Comparison of ENCODE assay signal across 15 mouse cellular contexts in the genomic region with DNA sequence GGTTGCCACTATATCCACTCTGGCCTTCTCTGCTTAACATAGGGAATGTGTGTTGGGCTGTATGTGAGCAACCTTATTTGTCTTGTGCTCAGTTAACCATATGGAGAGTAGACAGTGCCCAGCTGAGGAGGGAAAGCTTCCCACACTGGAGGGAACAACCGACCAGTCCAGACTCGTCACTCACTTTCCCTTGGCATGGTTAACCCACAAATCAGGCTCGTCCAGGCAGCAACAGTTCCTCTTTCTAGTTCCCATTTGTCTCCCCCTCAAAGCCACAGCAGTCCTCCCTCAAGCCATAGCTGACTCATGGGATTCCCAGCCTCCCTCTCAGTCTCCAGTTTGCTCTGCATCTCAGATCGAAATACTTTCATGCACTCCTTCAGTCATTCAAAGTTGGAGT. TPM values are rescaled to one million over a fixed set of nuclear protein-coding genes. Genes with fewer than 3 reads are reported as not detected.
DNase-seq lines count a peak whose midpoint lies in the region; ATAC-seq and TF ChIP-seq lines count a peak whose summit lies in the region.
"Had no signal": no experiment of that assay in that cellular context is flagged by ENCODE, and none has a peak within 500 bp of the region (broad histone marks: within the 10 kb centered on the region; RNA-seq: fewer than 3 reads in every experiment).

No protein-coding gene starts in this region.

- H3K4me1 ChIP-seq in liver, postnatal 0 days (ENCODE audit: insufficient read depth), result peaks cover 5% of the 10 kb centered on the region
- H3K4me1 ChIP-seq in liver, embryonic 11.5 days (replicated peaks; ENCODE audit: control insufficient read depth, insufficient read depth, low read length), result peaks cover 3% of the 10 kb centered on the region; the same call in 1 of the 2 replicates

- no peaks in the 10 kb centered on the region for H3K27me3 ChIP-seq in liver, postnatal 0 days (ENCODE audit: insufficient read depth, low read length)
- peaks cover 18% of the 10 kb centered on the region for H3K27me3 ChIP-seq in liver, embryonic 11.5 days (replicated peaks; ENCODE audit: control insufficient read depth, insufficient read depth, low read length)
- H3K27me3 ChIP-seq: hindbrain, embryonic 12.5 days had no signal

- H3K4me2 ChIP-seq in liver, postnatal 0 days (ENCODE audit: low read depth, low read length), result no peak overlapping the region
- no peak overlapping the region for H3K4me2 ChIP-seq in liver, embryonic 11.5 days
- H3K4me2 ChIP-seq: hindbrain, embryonic 12.5 days; lung, embryonic 15.5 days had no signal

- no peak overlapping the region for H3K27ac ChIP-seq in liver, postnatal 0 days (ENCODE audit: low read depth)
- no peak overlapping the region for H3K27ac ChIP-seq in liver, embryonic 11.5 days (ENCODE audit: low read depth, low read length)
- H3K27ac ChIP-seq: hindbrain, embryonic 12.5 days; left cerebral cortex, adult 2 months; lung, embryonic 15.5 days had no signal

- TF ChIP-seq EP300 in liver, postnatal 0 days (IDR thresholded peaks at IDR 0.05; ENCODE audit: low read depth), result no peak

- no peak for DNase-seq in frontal cortex, postnatal 14 days (ENCODE audit: low spot score in 2 of 2)
- DNase-seq in liver, postnatal 0 days, result peak; percentile 22
- DNase-seq in liver, embryonic 11.5 days (ENCODE audit: low spot score), result no peak
- peak; percentile 91 for DNase-seq in MEL-GATA-1-ER (ENCODE audit: extremely low read depth, low read depth)
- peak; percentile 17 to 24 for DNase-seq in lung, postnatal 4 days
- no peak for DNase-seq in adrenal gland, adult 8-10 months
- DNase-seq: cerebellum, postnatal 14 days; gastrocnemius, postnatal 10 days; kidney, adult 8-10 months; thymus, postnatal 36 days had no signal

- TF ChIP-seq CTCF in liver, postnatal 0 days (IDR thresholded peaks at IDR 0.05; ENCODE audit: low read depth), result no peak

- no peak overlapping the region for H3K9ac ChIP-seq in liver, postnatal 0 days (replicated peaks)
- H3K9ac ChIP-seq in liver, embryonic 11.5 days (ENCODE audit: low read depth, low read length), result no peak overlapping the region
- H3K9ac ChIP-seq: hindbrain, embryonic 12.5 days; lung, embryonic 15.5 days had no signal

- no peaks in the 10 kb centered on the region for H3K36me3 ChIP-seq in liver, postnatal 0 days (replicated peaks; ENCODE audit: insufficient read depth, low read length)
- H3K36me3 ChIP-seq in liver, embryonic 11.5 days (ENCODE audit: control insufficient read depth, insufficient read depth, low read length), result no peaks in the 10 kb centered on the region
- H3K36me3 ChIP-seq: hindbrain, embryonic 12.5 days; lung, embryonic 15.5 days had no signal

- 26% methylated on average over 4 of the region's 4 CpGs for WGBS in liver, postnatal 0 days (ENCODE audit: insufficient replicate concordance)
- WGBS in liver, embryonic 11.5 days, result 34% methylated on average over 4 of the region's 4 CpGs

- ATAC-seq in frontal cortex, adult (ENCODE audit: low TSS enrichment), result peak; percentile 47
- ATAC-seq in liver, postnatal 0 days, result no peak; the same call in 1 of the 2 replicates
- no peak for ATAC-seq in liver, embryonic 11.5 days (replicated peaks; ENCODE audit: low FRiP score)
- no peak for ATAC-seq in erythroid progenitor cell, adult 5-6 weeks (replicated peaks; ENCODE audit: low FRiP score, poor library complexity, severe bottlenecking)

- H3K4me3 ChIP-seq in liver, postnatal 0 days (ENCODE audit: low read depth, low read length), result no peak overlapping the region
- H3K4me3 ChIP-seq in liver, embryonic 11.5 days (ENCODE audit: low read depth, low read length), result no peak overlapping the region
- H3K4me3 ChIP-seq: hindbrain, embryonic 12.5 days; left cerebral cortex, adult 2 months; lung, embryonic 15.5 days had no signal

- no peaks in the 10 kb centered on the region for H3K9me3 ChIP-seq in liver, postnatal 0 days (ENCODE audit: low read length)
- H3K9me3 ChIP-seq in liver, embryonic 11.5 days (ENCODE audit: control insufficient read depth, low read length), result no peaks in the 10 kb centered on the region
- H3K9me3 ChIP-seq: hindbrain, embryonic 12.5 days; lung, embryonic 15.5 days had no signal

RNA-seq across cellular contexts. Expression of gene Mfsd6, which starts 4.7 kb away (rescaled TPM):
- 0.94 and 1.1 TPM in 2 replicates for polyA plus RNA-seq in liver, postnatal 0 days (2015; fragmentation: Nextera tagmentation; extraction: Ambion mirVana)
- polyA plus RNA-seq in liver, embryonic 11.5 days (2014; fragmentation: Nextera tagmentation; extraction: Ambion mirVana), result 0.73 and 0.84 TPM in 2 replicates
- total RNA-seq in adrenal gland, adult 8-10 months (2022), result 10 to 100 TPM; 20.3 to 26.7 (median 23.4) TPM
- total RNA-seq in erythroid progenitor cell, adult 5-6 weeks (2015; ENCODE audit: low replicate concordance), result 1.8 and 7.1 TPM in 2 replicates
- total RNA-seq in erythroid progenitor cell, adult 5-6 weeks (2017; ENCODE audit: low replicate concordance), result 4.1 and 10.1 TPM in 2 replicates

Comparison
In these comparisons a context has a peak if more than half of its experiments do, and no peak if none do; other contexts are left out.
1. DNase-seq: peak in liver, postnatal 0 days (single experiment), MEL-GATA-1-ER (single experiment) and lung, postnatal 4 days (2 of 2); none in frontal cortex, postnatal 14 days (0 of 2), liver, embryonic 11.5 days (single experiment) and adrenal gland, adult 8-10 months (single experiment).